Mouse (Mus musculus) Patski (cell line): ENCODE measurements around the gene Gmip. TPM values are rescaled to one million over a fixed set of nuclear protein-coding genes. Genes with fewer than 3 reads are reported as not detected.
A peak's percentile ranks its signal among the peaks of the same experiment; 100 is the strongest.

ENCODE experiments used
- ATAC-seq: fragments of 100-300 bp; one replicate; pipeline ENCODE4 v1.8.0; 2021
- CTCF ChIA-PET: fragments of 350-600 bp; sonication (Branson Sonifier 250); formaldehyde crosslinking; loops from one replicate; lab custom pipeline; 2022; ENCODE audit warnings: inconsistent platforms; lab: Charles Lee
- POLR2A ChIA-PET: fragments of 350-600 bp; sonication (Branson Sonifier 250); formaldehyde crosslinking; loops from one replicate; lab custom pipeline; 2022; ENCODE audit warnings: antibody characterized with exemption, inconsistent platforms; lab: Charles Lee
- DNase-seq: peaks from one replicate; pipeline ENCODE4 v3.0.0-alpha.2; 2011; ENCODE audit warnings: low read depth, low spot score
- H3K27me3 ChIP-seq: fragments of 371-371 bp; one replicate; pipeline ENCODE4 v1.5.1; 2021
- CTCF ChIP-seq: fragments of 100-300 bp; IDR thresholded peaks from one replicate; pipeline ENCODE4 v1.5.1; 2021
- in situ Hi-C: fragments of 300-500 bp; cut with MboI; formaldehyde crosslinking; loops from 3 replicates; pipeline ENCODE4 v1.11.1; 2018; ENCODE audit warnings: low pct_unique_long_range_greater_than_20kb, mixed read lengths
- polyA plus RNA-seq: library from polyadenylated mRNA; unstranded; gene quantifications from one replicate; pipeline ENCODE4 v1.2.3, GENCODE M21; 2021

Gmip gene
- polyA plus RNA-seq, 1 experiment from 2014 or later, result 17.8 TPM

GRCm38 (mm10) chr8:69853869-69854268 is 45.4 kb downstream of the Gmip start:
- DNase-seq (no peak), ATAC-seq (no peak)
- CTCF ChIA-PET, result interaction anchor here (1.0 kb wide), 1 partner anchor 12 kb away, joined by 3 read pairs; no protein-coding TSS in a partner anchor
- no peaks in the 10 kb centered on the region for H3K27me3 ChIP-seq
- TF ChIP-seq CTCF, result no peak
- POLR2A ChIA-PET, result no interaction called here
- in situ Hi-C loops, result no loop called here

DNA sequence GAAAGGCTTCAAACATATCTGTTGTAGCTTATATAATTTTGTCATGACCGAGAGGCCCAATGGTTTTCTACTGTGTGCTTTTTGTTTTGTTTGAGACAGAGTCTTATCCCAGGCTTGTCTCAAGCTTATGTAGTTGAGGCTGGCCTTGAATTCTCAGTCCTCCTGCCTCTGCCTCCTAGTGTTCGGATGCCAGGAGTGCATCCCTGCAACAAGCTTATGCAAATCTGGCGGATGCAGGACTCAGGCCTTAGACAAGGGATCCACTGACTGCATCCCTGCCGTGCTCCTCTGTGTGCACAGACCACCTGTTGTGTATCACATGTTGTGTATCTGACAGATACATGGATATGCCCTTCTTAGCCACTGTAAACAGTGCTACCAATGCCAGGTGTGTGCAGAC is 52.3 kb downstream of the Gmip start:
- POLR2A ChIA-PET, result no interaction called here
- H3K27me3 ChIP-seq, result no peaks in the 10 kb centered on the region
- ATAC-seq (no peak), DNase-seq (no peak)
- in situ Hi-C loops, result no loop called here
- CTCF ChIA-PET, result no interaction called here
- TF ChIP-seq CTCF, result no peak

- no peak for TF ChIP-seq CTCF
- DNase-seq (no peak), ATAC-seq (no peak)
- H3K27me3 ChIP-seq, result no peaks in the 10 kb centered on the region
- in situ Hi-C loops, result no loop called here
- ChIA-PET CTCF (no interaction called here), POLR2A (no interaction called here)
Observed at GRCm38 (mm10) chr8:69861251-69861650, 52.8 kb downstream of the Gmip start.

- TF ChIP-seq CTCF, result no peak
- POLR2A ChIA-PET, result no interaction called here
- CTCF ChIA-PET, result no interaction called here
Observed at GRCm38 (mm10) chr8:69863387-69864020, 55.0 kb downstream of the Gmip start.

DNA sequence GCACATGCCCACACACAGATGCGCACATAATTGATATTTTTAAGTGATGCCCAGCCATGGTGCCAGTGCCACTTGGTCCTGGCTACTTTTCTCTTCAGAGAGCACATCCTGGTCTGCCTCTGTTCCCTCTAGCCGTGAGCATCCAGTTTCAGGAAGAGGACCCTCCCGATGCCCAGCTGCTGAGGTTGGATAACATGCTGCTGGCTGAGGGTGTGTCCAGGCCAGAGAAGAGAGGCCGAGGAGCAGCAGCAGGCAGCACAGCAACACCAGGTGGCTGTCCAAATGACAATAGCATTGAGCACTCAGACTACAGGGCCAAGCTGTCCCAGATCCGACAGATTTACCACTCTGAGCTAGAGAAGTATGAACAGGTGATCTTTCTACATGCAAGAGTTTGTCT is 55.7 kb downstream of the Gmip start:
- CTCF ChIA-PET, result no interaction called here
- in situ Hi-C loops, result no loop called here

More at GRCm38 (mm10) chr8:69863387-69864020, 55.0 kb downstream of the Gmip start:
- no peaks in the 10 kb centered on the region for H3K27me3 ChIP-seq
- no peak for DNase-seq
- no peak for ATAC-seq
- in situ Hi-C loops, result no loop called here

DNA sequence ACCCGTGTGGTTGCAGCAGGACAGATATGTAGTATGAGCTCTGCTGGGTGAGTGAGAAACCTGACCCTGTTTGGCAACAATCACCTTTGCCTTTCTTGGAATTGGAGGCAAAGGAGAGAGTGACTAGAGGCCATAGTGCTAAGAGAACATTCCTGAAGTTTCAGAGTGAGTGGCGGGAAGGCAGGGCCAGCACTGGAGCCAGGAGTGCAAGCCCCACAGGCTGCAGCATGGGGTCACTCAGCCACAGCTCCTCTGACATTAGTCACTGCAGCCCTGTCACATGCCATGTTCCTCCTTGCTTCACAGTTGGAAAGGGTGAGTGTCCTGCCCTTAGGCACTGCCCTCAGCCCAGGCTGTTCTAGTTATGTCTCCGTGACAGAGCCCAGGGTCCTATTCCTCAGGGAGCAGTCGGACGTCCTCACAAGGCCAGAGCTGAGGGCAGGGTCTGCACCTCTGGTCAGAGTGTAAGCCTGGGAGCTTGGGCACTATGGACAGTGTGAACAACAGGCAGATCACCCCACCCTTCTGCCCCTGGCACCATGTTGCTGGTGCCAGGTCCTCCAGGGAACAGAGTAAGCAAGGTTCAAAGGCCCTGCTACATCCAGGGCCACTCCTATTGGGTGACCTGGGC is 59.3 kb downstream of the Gmip start:
- in situ Hi-C loops, result no loop called here
- H3K27me3 ChIP-seq, result no peaks in the 10 kb centered on the region
- ATAC-seq, result peak; percentile 71
- ChIA-PET CTCF (no interaction called here), POLR2A (no interaction called here)
- no peak for TF ChIP-seq CTCF
- DNase-seq, result peak; percentile 30

More for the DNA sequence above, 55.7 kb downstream of the Gmip start:
- DNase-seq, result no peak
- TF ChIP-seq CTCF, result no peak
- ATAC-seq, result no peak
- H3K27me3 ChIP-seq, result no peaks in the 10 kb centered on the region
- POLR2A ChIA-PET, result no interaction called here

- POLR2A ChIA-PET, result no interaction called here
- in situ Hi-C loops, result no loop called here
Observed at GRCm38 (mm10) chr8:69870003-69870765, 61.7 kb downstream of the Gmip start.

DNA sequence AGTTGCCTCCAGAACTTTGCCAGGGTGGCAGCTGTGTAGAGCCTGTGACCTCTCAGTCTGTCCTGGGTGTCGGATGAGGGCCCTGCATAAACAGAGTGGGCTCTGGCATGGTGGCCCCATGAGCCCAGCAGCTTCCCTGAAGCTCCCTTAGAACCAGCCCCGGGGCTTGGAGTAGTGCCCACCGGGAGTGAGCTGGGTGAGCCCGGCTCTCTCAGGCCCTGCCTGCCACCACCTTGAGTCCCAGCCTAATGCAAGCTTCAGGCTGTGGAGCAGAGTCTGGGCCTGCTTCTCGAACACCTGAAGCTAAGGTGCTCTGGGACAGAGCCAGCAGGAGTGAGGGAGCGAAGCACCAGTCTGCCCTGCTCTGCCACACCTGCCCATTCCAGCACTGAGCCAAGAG is 62.4 kb downstream of the Gmip start:
- in situ Hi-C loops, result no loop called here
- ATAC-seq (no peak), DNase-seq (no peak)
- ChIA-PET POLR2A (interaction anchor here (0.5 kb wide), 1 partner anchor 1576 kb away, joined by 3 read pairs; no protein-coding TSS in a partner anchor), CTCF (no interaction called here)
- TF ChIP-seq CTCF, result no peak
- H3K27me3 ChIP-seq, result no peaks in the 10 kb centered on the region

More at GRCm38 (mm10) chr8:69870003-69870765, 61.7 kb downstream of the Gmip start:
- DNase-seq (no peak), ATAC-seq (no peak)
- H3K27me3 ChIP-seq, result no peaks in the 10 kb centered on the region
- CTCF ChIA-PET, result no interaction called here
- TF ChIP-seq CTCF, result no peak

Other genes with a start within 250 kb of the Gmip start
- 25.5 TPM for gene Zfp868, start 183.1 kb upstream of the Gmip start, polyA plus RNA-seq
- 3.0 TPM for gene Zfp964, start 154.2 kb upstream of the Gmip start, polyA plus RNA-seq
- 21.1 TPM for gene Zfp869, start 98.0 kb upstream of the Gmip start, polyA plus RNA-seq
- 3.6 TPM for gene Zfp963, start 58.7 kb upstream of the Gmip start, polyA plus RNA-seq
- 0.15 TPM for gene Gm20422, start 33.8 kb upstream of the Gmip start, polyA plus RNA-seq
- gene Atp13a1, start 17.5 kb upstream of the Gmip start, polyA plus RNA-seq, result 55.4 TPM
- 17.6 TPM for gene Zfp866, start 17.5 kb upstream of the Gmip start, polyA plus RNA-seq
- gene Lpar2, start 13.8 kb downstream of the Gmip start, polyA plus RNA-seq, result 8.3 TPM
- gene Pbx4, start 23.8 kb downstream of the Gmip start, polyA plus RNA-seq, result 8.0 TPM
- 0.03 TPM for gene Cilp2, start 79.0 kb downstream of the Gmip start, polyA plus RNA-seq
- 3.7 TPM for gene Tssk6, start 93.5 kb downstream of the Gmip start, polyA plus RNA-seq
- 199 TPM for gene Ndufa13, start 93.9 kb downstream of the Gmip start, polyA plus RNA-seq
- gene Yjefn3, start 94.0 kb downstream of the Gmip start, polyA plus RNA-seq, result 5.3 TPM
- gene Gatad2a, start 187.7 kb downstream of the Gmip start, polyA plus RNA-seq, result 75.2 TPM
- 53.4 TPM for gene Mau2, start 234.1 kb downstream of the Gmip start, polyA plus RNA-seq
- gene Sugp1, start 234.1 kb downstream of the Gmip start, polyA plus RNA-seq, result 37.0 TPM